12 mouse cellular contexts compared by ENCODE assay signal in the genomic region with DNA sequence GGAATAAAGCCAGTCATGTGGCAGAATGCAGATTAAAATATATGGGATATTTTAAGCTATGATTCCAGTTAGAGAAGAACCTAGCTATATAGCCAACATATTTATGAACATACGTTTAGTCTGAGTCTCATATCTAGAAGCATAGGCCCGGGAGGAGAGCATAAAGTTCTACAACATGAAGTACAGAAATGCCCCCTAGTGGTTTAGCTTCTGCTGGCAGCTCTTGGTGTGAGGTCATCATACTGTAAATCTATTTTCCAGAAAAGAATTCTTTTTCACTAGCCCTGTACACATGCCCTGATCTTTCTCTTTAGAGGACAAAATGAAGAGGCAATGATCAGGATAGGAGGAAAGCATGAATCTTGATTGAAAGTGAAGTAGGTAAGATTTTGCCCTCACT. TPM values are rescaled to one million over a fixed set of nuclear protein-coding genes. Genes with fewer than 3 reads are reported as not detected.
DNase-seq lines count a peak whose midpoint lies in the region; ATAC-seq and TF ChIP-seq lines count a peak whose summit lies in the region.
"Had no signal": no experiment of that assay in that cellular context is flagged by ENCODE, and none has a peak within 500 bp of the region (broad histone marks: within the 10 kb centered on the region; RNA-seq: fewer than 3 reads in every experiment).

No protein-coding gene starts in this region.

- no peak overlapping the region for H3K27ac ChIP-seq in hindbrain, embryonic 11.5 days (ENCODE audit: low read depth, low read length)
- H3K27ac ChIP-seq in hindbrain, embryonic 16.5 days (ENCODE audit: low read depth, low read length): no peak overlapping the region
- H3K27ac ChIP-seq in spleen, adult 2 months (ENCODE audit: insufficient read depth, low read length): no peak overlapping the region
- no peak overlapping the region for H3K27ac ChIP-seq in stomach, embryonic 14.5 days (ENCODE audit: low read length)

- peak; percentile 10 for DNase-seq in hindbrain, embryonic 11.5 days (ENCODE audit: low spot score)
- DNase-seq in spleen, adult 2 months (ENCODE audit: low read depth in 1 of 2, low spot score in 2 of 2): peak; percentile 6 to 31
- DNase-seq in spleen, postnatal 14 days (ENCODE audit: low spot score in 2 of 2): no peak
- DNase-seq in embryo, embryonic 10.5 days (ENCODE audit: low spot score): peak; percentile 38
- DNase-seq in adrenal gland, postnatal 14 days: no peak
- no peak for DNase-seq in urinary bladder, postnatal 25 days (ENCODE audit: low spot score)
- DNase-seq: heart, adult 11 months had no signal

- H3K27me3 ChIP-seq in hindbrain, embryonic 11.5 days (ENCODE audit: control insufficient read depth, insufficient read depth, low read length): no peaks in the 10 kb centered on the region
- H3K27me3 ChIP-seq in hindbrain, embryonic 16.5 days (replicated peaks; ENCODE audit: control insufficient read depth, insufficient read depth, low read length): no peaks in the 10 kb centered on the region
- H3K27me3 ChIP-seq in spleen, adult 2 months (ENCODE audit: control insufficient read depth, insufficient read depth, low read length): no peaks in the 10 kb centered on the region
- H3K27me3 ChIP-seq in stomach, embryonic 14.5 days (ENCODE audit: control insufficient read depth, insufficient read depth, low read length): no peaks in the 10 kb centered on the region

- no peak overlapping the region for H3K4me3 ChIP-seq in hindbrain, embryonic 11.5 days (ENCODE audit: low read depth, low read length)
- no peak overlapping the region for H3K4me3 ChIP-seq in hindbrain, embryonic 16.5 days (ENCODE audit: low read length)
- no peak overlapping the region for H3K4me3 ChIP-seq in spleen, adult 2 months (ENCODE audit: extremely low read depth, insufficient read depth, insufficient read length)
- no peak overlapping the region for H3K4me3 ChIP-seq in stomach, embryonic 14.5 days (ENCODE audit: low read depth, low read length)

- H3K9ac ChIP-seq in hindbrain, embryonic 11.5 days (ENCODE audit: low read depth, low read length): no peak overlapping the region
- no peak overlapping the region for H3K9ac ChIP-seq in hindbrain, embryonic 16.5 days (ENCODE audit: low read depth, low read length)
- no peak overlapping the region for H3K9ac ChIP-seq in stomach, embryonic 14.5 days (replicated peaks; ENCODE audit: low read depth, low read length)

- H3K36me3 ChIP-seq in hindbrain, embryonic 11.5 days (ENCODE audit: control insufficient read depth, insufficient read depth, low read length): no peaks in the 10 kb centered on the region
- no peaks in the 10 kb centered on the region for H3K36me3 ChIP-seq in hindbrain, embryonic 16.5 days (ENCODE audit: control insufficient read depth, insufficient read depth, low read length)
- H3K36me3 ChIP-seq in spleen, adult 2 months (ENCODE audit: control insufficient read depth, insufficient read depth, low read length): no peaks in the 10 kb centered on the region
- no peaks in the 10 kb centered on the region for H3K36me3 ChIP-seq in stomach, embryonic 14.5 days (ENCODE audit: control insufficient read depth, insufficient read depth, low read length)

- no peak for TF ChIP-seq POLR2A in spleen, adult 2 months (IDR thresholded peaks at IDR 0.05; ENCODE audit: low read depth, low read length)

- no peak for ATAC-seq in hindbrain, embryonic 11.5 days (ENCODE audit: low FRiP score)
- ATAC-seq in hindbrain, embryonic 16.5 days: no peak
- 0 out of 2 replicates have a peak, but pooled peaks have one; percentile 33 for ATAC-seq in stomach, embryonic 14.5 days (ENCODE audit: insufficient number of reproducible peaks, insufficient read depth, low FRiP score, low read depth)
- ATAC-seq: midbrain, embryonic 16.5 days had no signal

- no peaks in the 10 kb centered on the region for H3K9me3 ChIP-seq in hindbrain, embryonic 11.5 days (ENCODE audit: control insufficient read depth, low read length)
- no peaks in the 10 kb centered on the region for H3K9me3 ChIP-seq in hindbrain, embryonic 16.5 days (ENCODE audit: control insufficient read depth, low read length)
- H3K9me3 ChIP-seq in stomach, embryonic 14.5 days (ENCODE audit: control insufficient read depth, low read depth, low read length): no peaks in the 10 kb centered on the region

- H3K4me2 ChIP-seq in hindbrain, embryonic 11.5 days (replicated peaks; ENCODE audit: low read depth, low read length): no peak overlapping the region
- no peak overlapping the region for H3K4me2 ChIP-seq in hindbrain, embryonic 16.5 days (ENCODE audit: low read length)
- no peak overlapping the region for H3K4me2 ChIP-seq in stomach, embryonic 14.5 days (replicated peaks; ENCODE audit: low read depth, low read length)

- WGBS in hindbrain, embryonic 11.5 days: 72% methylated on average over 2 of the region's 2 CpGs
- WGBS in hindbrain, embryonic 16.5 days: 71% methylated on average over 2 of the region's 2 CpGs
- 11% methylated on average over 2 of the region's 2 CpGs for WGBS in spleen, adult 2 months
- 47% methylated on average over 2 of the region's 2 CpGs for WGBS in stomach, embryonic 14.5 days

- no peaks in the 10 kb centered on the region for H3K4me1 ChIP-seq in hindbrain, embryonic 11.5 days (replicated peaks; ENCODE audit: control insufficient read depth, insufficient read depth, low read length)
- no peaks in the 10 kb centered on the region for H3K4me1 ChIP-seq in hindbrain, embryonic 16.5 days (ENCODE audit: control insufficient read depth, insufficient read depth, low read depth, low read length)
- no peaks in the 10 kb centered on the region for H3K4me1 ChIP-seq in spleen, adult 2 months (ENCODE audit: control insufficient read depth, insufficient read depth, insufficient read length)
- no peaks in the 10 kb centered on the region for H3K4me1 ChIP-seq in stomach, embryonic 14.5 days (ENCODE audit: control insufficient read depth, insufficient read depth, low read length)

- peak; percentile 33; the same call in 1 of the 2 replicates for TF ChIP-seq CTCF in spleen, adult 2 months (IDR thresholded peaks at IDR 0.05; ENCODE audit: extremely low read depth, insufficient read depth, insufficient read length, insufficient replicate concordance)

RNA-seq across cellular contexts. Expression of gene Olfr701, which starts 1.8 kb away (rescaled TPM):
- not detected in 2 replicates for polyA plus RNA-seq in hindbrain, embryonic 11.5 days (2014; fragmentation: Nextera tagmentation; extraction: Ambion mirVana)
- not detected in 2 replicates for polyA plus RNA-seq in hindbrain, embryonic 16.5 days (2015; fragmentation: Nextera tagmentation; extraction: Ambion mirVana)
- polyA plus RNA-seq in spleen, adult 2 months (2012; rRNA removed): not detected in 2 replicates
- not detected in 2 replicates for polyA plus RNA-seq in stomach, embryonic 14.5 days (2014; fragmentation: Nextera tagmentation; extraction: Ambion mirVana)
- not detected in 2 replicates for total RNA-seq in adrenal gland, postnatal 14 days (2021)
- total RNA-seq: left cerebral cortex, adult 18-20 months had no signal
- polyA plus RNA-seq: cortical plate, adult 2 months; midbrain, embryonic 16.5 days had no signal

RNA-seq across cellular contexts. Expression of gene Olfr700, which starts 7.1 kb away (rescaled TPM):
- polyA plus RNA-seq in hindbrain, embryonic 11.5 days (2014; fragmentation: Nextera tagmentation; extraction: Ambion mirVana): not detected in 2 replicates
- not detected in 2 replicates for polyA plus RNA-seq in hindbrain, embryonic 16.5 days (2015; fragmentation: Nextera tagmentation; extraction: Ambion mirVana)
- polyA plus RNA-seq in spleen, adult 2 months (2012; rRNA removed): not detected in 2 replicates
- not detected in 2 replicates for polyA plus RNA-seq in stomach, embryonic 14.5 days (2014; fragmentation: Nextera tagmentation; extraction: Ambion mirVana)
- not detected in 2 replicates for total RNA-seq in adrenal gland, postnatal 14 days (2021)
- total RNA-seq: left cerebral cortex, adult 18-20 months had no signal
- polyA plus RNA-seq: cortical plate, adult 2 months; midbrain, embryonic 16.5 days had no signal

RNA-seq across cellular contexts. Expression of gene Olfr702, which starts 17.9 kb away (rescaled TPM):
- not detected in 2 replicates for polyA plus RNA-seq in hindbrain, embryonic 11.5 days (2014; fragmentation: Nextera tagmentation; extraction: Ambion mirVana)
- not detected in 2 replicates for polyA plus RNA-seq in hindbrain, embryonic 16.5 days (2015; fragmentation: Nextera tagmentation; extraction: Ambion mirVana)
- polyA plus RNA-seq in spleen, adult 2 months (2012; rRNA removed): not detected in 2 replicates
- not detected in 2 replicates for polyA plus RNA-seq in stomach, embryonic 14.5 days (2014; fragmentation: Nextera tagmentation; extraction: Ambion mirVana)
- total RNA-seq in adrenal gland, postnatal 14 days (2021): not detected in 2 replicates
- total RNA-seq: left cerebral cortex, adult 18-20 months had no signal
- polyA plus RNA-seq: cortical plate, adult 2 months; midbrain, embryonic 16.5 days had no signal

RNA-seq across cellular contexts. Expression of gene Olfr699, which starts 22.8 kb away (rescaled TPM):
- polyA plus RNA-seq in hindbrain, embryonic 11.5 days (2014; fragmentation: Nextera tagmentation; extraction: Ambion mirVana): not detected in 2 replicates
- polyA plus RNA-seq in hindbrain, embryonic 16.5 days (2015; fragmentation: Nextera tagmentation; extraction: Ambion mirVana): not detected in 2 replicates
- not detected in 2 replicates for polyA plus RNA-seq in spleen, adult 2 months (2012; rRNA removed)
- polyA plus RNA-seq in stomach, embryonic 14.5 days (2014; fragmentation: Nextera tagmentation; extraction: Ambion mirVana): not detected in 2 replicates
- total RNA-seq in adrenal gland, postnatal 14 days (2021): not detected in 2 replicates
- total RNA-seq: left cerebral cortex, adult 18-20 months had no signal
- polyA plus RNA-seq: cortical plate, adult 2 months; midbrain, embryonic 16.5 days had no signal

RNA-seq across cellular contexts. Expression of gene Olfr703, which starts 27.4 kb away (rescaled TPM):
- not detected in 2 replicates for polyA plus RNA-seq in hindbrain, embryonic 11.5 days (2014; fragmentation: Nextera tagmentation; extraction: Ambion mirVana)
- not detected in 2 replicates for polyA plus RNA-seq in hindbrain, embryonic 16.5 days (2015; fragmentation: Nextera tagmentation; extraction: Ambion mirVana)
- polyA plus RNA-seq in spleen, adult 2 months (2012; rRNA removed): not detected in 2 replicates
- not detected in 2 replicates for polyA plus RNA-seq in stomach, embryonic 14.5 days (2014; fragmentation: Nextera tagmentation; extraction: Ambion mirVana)
- not detected in 2 replicates for total RNA-seq in adrenal gland, postnatal 14 days (2021)
- total RNA-seq: left cerebral cortex, adult 18-20 months had no signal
- polyA plus RNA-seq: cortical plate, adult 2 months; midbrain, embryonic 16.5 days had no signal

Comparison
In these comparisons a context has a peak if more than half of its experiments do, and no peak if none do; other contexts are left out.
1. DNase-seq: peak in hindbrain, embryonic 11.5 days (single experiment), spleen, adult 2 months (2 of 2) and embryo, embryonic 10.5 days (single experiment); none in spleen, postnatal 14 days (0 of 2), adrenal gland, postnatal 14 days (single experiment) and urinary bladder, postnatal 25 days (single experiment).